Mouse (Mus musculus) urinary bladder, postnatal 10 days (tissue): Measurements from ENCODE around the gene Dgkh.

Source experiments
- DNase-seq: peaks from one replicate; pipeline ENCODE4 v3.0.0; 2022; ENCODE audit warnings: low spot score

The Dgkh gene

GRCm38 (mm10) chr14:78536281-78537165, 196.1 kb downstream of the Dgkh start, which contains the start of gene Akap11:
Akap11 (minus strand) TSS chr14:78536808.
- peak; percentile 70 for DNase-seq

- DNase-seq = no peak
These were observed 197.2 kb downstream of the Dgkh start for GRCm38 (mm10) chr14:78535366-78535765.

- DNase-seq = no peak
These were observed 197.9 kb downstream of the Dgkh start for GRCm38 (mm10) chr14:78534651-78535050.

- DNase-seq = no peak
These were observed 198.9 kb downstream of the Dgkh start for GRCm38 (mm10) chr14:78533701-78534100.

- DNase-seq = no peak
These were observed 200.2 kb downstream of the Dgkh start for GRCm38 (mm10) chr14:78532345-78532744.

- no peak for DNase-seq
These were observed 202.3 kb downstream of the Dgkh start for GRCm38 (mm10) chr14:78530256-78530655.

GRCm38 (mm10) chr14:78528461-78529425, 203.8 kb downstream of the Dgkh start:
- no peak for DNase-seq

- no peak for DNase-seq
These were observed 205.7 kb downstream of the Dgkh start for GRCm38 (mm10) chr14:78526907-78527306.

GRCm38 (mm10) chr14:78526475-78526874, 206.1 kb downstream of the Dgkh start:
- DNase-seq = no peak

GRCm38 (mm10) chr14:78525611-78526457, 206.7 kb downstream of the Dgkh start:
- no peak for DNase-seq

GRCm38 (mm10) chr14:78525059-78525458, 207.5 kb downstream of the Dgkh start:
- no peak for DNase-seq

GRCm38 (mm10) chr14:78510713-78511112, 221.9 kb downstream of the Dgkh start:
- no peak for DNase-seq

GRCm38 (mm10) chr14:78509791-78510190, 222.8 kb downstream of the Dgkh start:
- DNase-seq = no peak
